Mouse (Mus musculus) left cerebral cortex, postnatal 14 days (tissue): ENCODE data around the gene Tirap. TPM values are rescaled to one million over a fixed set of nuclear protein-coding genes. Genes with fewer than 3 reads are reported as not detected.
"Not testable (repeated sequence)": the region's sequence is repeated elsewhere in the genome, so short reads cannot be mapped to it uniquely, and the experiment has no call there.

ENCODE experiments used
- DNase-seq, 2 experiments: peaks; one replicate each; pipeline ENCODE4 v3.0.0; 2021 to 2022; ENCODE audit warnings: low spot score in 2 of 2, mixed read lengths in 1 of 2
- intact Hi-C: fragments of 180-260 bp; cut with DNase I; formaldehyde crosslinking; loops from one replicate; pipeline ENCODE4 v1.15.1; 2025
- total RNA-seq, 2 experiments: library from RNA; stranded (reverse); gene quantifications; 2 replicates each; pipeline ENCODE4 v1.2.3; 2021

The Tirap gene
- total RNA-seq, 2 experiments from 2014 or later = 1.8 to 2.7 TPM

GRCm38 (mm10) chr9:35156862-35157261, 43.2 kb downstream of the Tirap start:
- intact Hi-C loops = loop anchor here (2.0 kb wide), 1 partner anchor 40 kb away; no protein-coding TSS in a partner anchor
- DNase-seq = no peak

- peak in 1 of 2 experiments; percentile 73 for DNase-seq
- intact Hi-C loops = loop anchor here (2.0 kb wide), 1 partner anchor 39 kb away; no protein-coding TSS in a partner anchor
Measured at GRCm38 (mm10) chr9:35156002-35156710, 43.9 kb downstream of the Tirap start.

- DNase-seq = no peak
- intact Hi-C loops = no loop called here
Measured at GRCm38 (mm10) chr9:35152923-35153322, 47.2 kb downstream of the Tirap start.

- intact Hi-C loops, DNase-seq: not testable (repeated sequence)
Measured at GRCm38 (mm10) chr9:35148822-35149221, 51.3 kb downstream of the Tirap start.

- DNase-seq, intact Hi-C loops: not testable (repeated sequence)
Measured at GRCm38 (mm10) chr9:35147261-35147660, 52.8 kb downstream of the Tirap start.

- intact Hi-C loops = no loop called here
- DNase-seq = no peak
Measured at GRCm38 (mm10) chr9:35145829-35146228, 54.3 kb downstream of the Tirap start.

GRCm38 (mm10) chr9:35145118-35145517, 55.0 kb downstream of the Tirap start:
- DNase-seq = no peak
- intact Hi-C loops = no loop called here

GRCm38 (mm10) chr9:35142221-35142620, 57.9 kb downstream of the Tirap start:
- no peak for DNase-seq
- intact Hi-C loops = no loop called here

GRCm38 (mm10) chr9:35139231-35139744, 60.8 kb downstream of the Tirap start:
- intact Hi-C loops = no loop called here
- no peak for DNase-seq

- intact Hi-C loops = no loop called here
- no peak for DNase-seq
Measured at GRCm38 (mm10) chr9:35138029-35138428, 62.1 kb downstream of the Tirap start.

GRCm38 (mm10) chr9:35135575-35135974, 64.5 kb downstream of the Tirap start:
- peak; percentile 30 to 33 for DNase-seq
- intact Hi-C loops = no loop called here

Other genes starting within 250 kb of the Tirap start
- 10 to 100 TPM; 28.2 to 29.9 TPM for gene St3gal4, start 81.0 kb downstream of the Tirap start, total RNA-seq
- gene Dcps, start 24.2 kb downstream of the Tirap start, total RNA-seq = 10 to 100 TPM; 15.6 to 17.8 TPM
- 10 to 100 TPM; 59.9 to 62.4 TPM for gene Srpr, start 116 bp downstream of the Tirap start, total RNA-seq
- gene Foxred1, start 10.8 kb upstream of the Tirap start, total RNA-seq = 10 to 100 TPM; 36.3 to 37.0 TPM
- gene Fam118b, start 67.5 kb upstream of the Tirap start, total RNA-seq = 10 to 100 TPM; 22.4 to 24.4 TPM
- 1 to 10 TPM; 7.2 to 7.3 TPM for gene Rpusd4, start 67.6 kb upstream of the Tirap start, total RNA-seq
- 1 to 10 TPM; 9.0 to 9.9 TPM for gene Cdon, start 220.8 kb upstream of the Tirap start, total RNA-seq